Mouse (Mus musculus) hindbrain, embryonic 13.5 days (tissue): ENCODE results near the gene Galt. TPM values are rescaled to one million over a fixed set of nuclear protein-coding genes. Genes with fewer than 3 reads are reported as not detected.

Source experiments
- ATAC-seq: fragments of 200-750 bp; cut with Nextera tagmentation; 2 replicates; pipeline ENCODE4 v1.8.0; 2017; ENCODE audit warnings: moderate TSS enrichment; ENCODE audit not compliant: low FRiP score
- H3K27ac ChIP-seq: fragments of 300-500 bp; sonication (generic); 2 replicates; pipeline ENCODE4 v1.5.1; 2015; ENCODE audit warnings: inconsistent platforms, mild to moderate bottlenecking, moderate library complexity
- H3K27me3 ChIP-seq: fragments of 300-500 bp; sonication (generic); 2 replicates; pipeline ENCODE4 v1.6.1; 2015; ENCODE audit warnings: mild to moderate bottlenecking, inconsistent platforms
- H3K36me3 ChIP-seq: fragments of 300-500 bp; sonication (generic); 2 replicates; pipeline ENCODE4 v1.6.1; 2015; ENCODE audit warnings: mild to moderate bottlenecking, inconsistent platforms
- H3K4me1 ChIP-seq: fragments of 300-500 bp; sonication (generic); replicated peaks from 2 replicates; pipeline ENCODE4 v1.6.1; 2015; ENCODE audit warnings: inconsistent platforms
- H3K4me2 ChIP-seq: fragments of 300-500 bp; sonication (generic); 2 replicates; pipeline ENCODE4 v1.6.1; 2015; ENCODE audit warnings: inconsistent platforms, mild to moderate bottlenecking, moderate library complexity
- H3K4me3 ChIP-seq: fragments of 300-500 bp; sonication (generic); 2 replicates; pipeline ENCODE4 v1.5.1; 2015; ENCODE audit warnings: mild to moderate bottlenecking, inconsistent platforms
- H3K9ac ChIP-seq: fragments of 300-500 bp; sonication (generic); 2 replicates; pipeline ENCODE4 v1.6.1; 2015; ENCODE audit warnings: mild to moderate bottlenecking, inconsistent platforms
- H3K9me3 ChIP-seq: fragments of 300-500 bp; sonication (generic); 2 replicates; pipeline ENCODE4 v1.6.1; 2016; ENCODE audit warnings: inconsistent platforms
- WGBS: fragments of 180-500 bp; shearing (Covaris S2); methylation state at CpG from one replicate; pipeline ENCODE4 v1.1.7; 2015; 5-methylcytosine and 5-hydroxymethylcytosine counted together
- polyA plus RNA-seq: library from polyadenylated mRNA; unstranded; fragments of >200 nt; fragmentation: Nextera tagmentation; extraction: Ambion mirVana; gene quantifications from 2 replicates; pipeline ENCODE4 v1.2.1, GENCODE M21; 2015

The Galt gene
- polyA plus RNA-seq, 1 experiment from 2014 or later, result 36.6 TPM

GRCm38 (mm10) chr4:41745021-41745420 lies 10.0 kb upstream of the Galt start:
- no peak for ATAC-seq
- Histone ChIP-seq H3K4me2 (no peak overlapping the region), H3K36me3 (peaks cover 3% of the 10 kb centered on the region; the same call in 1 of the 2 replicates), H3K4me3 (no peak overlapping the region), H3K27ac (no peak overlapping the region), H3K9ac (no peak overlapping the region), H3K9me3 (peaks cover 12% of the 10 kb centered on the region), H3K4me1 (peaks cover 12% of the 10 kb centered on the region), H3K27me3 (peaks cover 4% of the 10 kb centered on the region; the same call in 1 of the 2 replicates)
- 81% methylated on average over 1 of the region's 1 CpGs for WGBS

DNA sequence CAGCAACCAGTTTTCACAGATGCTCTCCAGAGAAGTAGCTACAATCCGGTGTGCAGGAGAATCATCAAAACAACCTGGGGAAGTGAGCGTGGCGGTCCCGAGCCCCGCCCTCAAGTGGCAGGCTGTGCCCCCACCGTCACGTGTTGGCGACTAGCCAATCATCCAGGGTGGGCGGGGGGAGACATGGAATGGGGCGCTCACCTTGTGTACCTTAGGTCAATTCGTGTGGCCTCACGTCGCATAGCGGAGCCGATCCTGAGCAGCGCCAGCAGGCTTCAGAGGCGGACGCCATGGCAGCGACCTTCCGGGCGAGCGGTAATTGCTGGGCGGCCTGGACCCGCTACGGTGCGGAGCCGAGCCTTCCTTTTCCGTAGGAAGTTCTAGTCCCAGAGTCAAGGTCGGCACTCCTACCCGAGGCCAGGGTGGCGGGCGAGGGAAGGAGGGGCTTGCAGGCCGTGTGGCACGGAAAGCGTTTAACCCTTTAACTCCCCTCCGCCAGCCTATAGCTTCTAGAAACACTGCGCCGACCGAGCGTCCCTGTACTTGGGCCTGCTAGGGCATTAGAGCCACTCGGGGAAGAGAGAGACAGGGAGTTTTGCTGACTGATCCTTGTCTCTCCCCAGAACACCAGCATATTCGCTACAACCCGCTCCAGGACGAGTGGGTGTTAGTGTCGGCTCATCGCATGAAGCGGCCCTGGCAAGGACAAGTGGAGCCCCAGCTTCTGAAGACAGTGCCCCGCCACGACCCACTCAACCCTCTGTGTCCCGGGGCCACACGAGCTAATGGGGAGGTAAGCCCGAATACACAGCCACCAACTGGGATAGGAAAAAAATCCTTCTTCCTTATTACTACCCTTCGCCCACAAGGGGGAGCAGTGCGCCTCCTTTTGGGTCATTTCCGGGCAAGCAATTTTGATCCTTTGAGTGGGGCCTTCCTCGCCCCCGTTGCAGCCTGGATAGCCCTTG lies 594 bp downstream of the Galt start, which contains the start of gene Sigmar1:
Gene Sigmar1, minus strand, starts transcription at position 820 of the 968 bp plus-strand sequence.
- Histone ChIP-seq H3K4me2 (peak within 1 kb of the TSS; percentile 97), H3K9ac (peak within 1 kb of the TSS; percentile 85)
- WGBS, result under 1% methylated on average over 57 of the region's 57 CpGs

DNA sequence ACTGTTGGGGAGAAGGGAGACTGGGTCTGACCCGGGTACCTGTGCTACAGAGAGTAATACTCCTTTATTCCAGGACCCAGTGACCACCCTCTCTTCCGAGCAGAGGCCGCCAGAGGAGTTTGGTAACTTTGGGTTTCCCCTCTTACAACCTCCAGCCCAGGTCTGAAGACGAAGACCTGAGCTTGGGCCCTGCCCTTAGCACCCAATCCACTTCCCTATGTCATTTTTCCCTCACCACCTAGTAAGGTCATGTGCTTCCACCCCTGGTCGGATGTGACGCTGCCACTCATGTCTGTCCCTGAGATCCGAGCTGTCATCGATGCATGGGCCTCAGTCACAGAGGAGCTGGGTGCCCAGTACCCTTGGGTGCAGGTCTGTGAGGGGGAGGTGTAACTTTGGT lies 1.4 kb downstream of the Galt start:
- H3K4me3 ChIP-seq, result peak overlapping the region; percentile 72
- peaks cover 7% of the 10 kb centered on the region for H3K36me3 ChIP-seq
- H3K4me1 ChIP-seq, result peaks cover 32% of the 10 kb centered on the region
- no peaks in the 10 kb centered on the region for H3K9me3 ChIP-seq
- H3K27me3 ChIP-seq, result 0 out of 2 replicates have a peak, but pooled peaks cover 5% of the 10 kb centered on the region
- H3K27ac ChIP-seq, result 0 out of 2 replicates have a peak overlapping the region, but pooled peaks have one; percentile 87
- ATAC-seq, result 0 out of 2 replicates have a peak, but pooled peaks have one; percentile 1
- peak overlapping the region; percentile 97 for H3K4me2 ChIP-seq
- 78% methylated on average over 8 of the region's 8 CpGs for WGBS
- peak overlapping the region; percentile 85 for H3K9ac ChIP-seq

More for the DNA sequence above, 594 bp downstream of the Galt start, which contains the start of gene Sigmar1:
- H3K4me3 ChIP-seq, result peak within 1 kb of the TSS; percentile 72
- H3K36me3 ChIP-seq, result peaks cover 7% of the 10 kb centered on the region
- peak within 1 kb of the TSS; percentile 87 for H3K27ac ChIP-seq
- H3K27me3 ChIP-seq, result 0 out of 2 replicates have a peak, but pooled peaks cover 5% of the 10 kb centered on the region
- H3K4me1 ChIP-seq, result peaks cover 24% of the 10 kb centered on the region
- H3K9me3 ChIP-seq, result no peaks in the 10 kb centered on the region
- peak; percentile 73 for ATAC-seq

DNA sequence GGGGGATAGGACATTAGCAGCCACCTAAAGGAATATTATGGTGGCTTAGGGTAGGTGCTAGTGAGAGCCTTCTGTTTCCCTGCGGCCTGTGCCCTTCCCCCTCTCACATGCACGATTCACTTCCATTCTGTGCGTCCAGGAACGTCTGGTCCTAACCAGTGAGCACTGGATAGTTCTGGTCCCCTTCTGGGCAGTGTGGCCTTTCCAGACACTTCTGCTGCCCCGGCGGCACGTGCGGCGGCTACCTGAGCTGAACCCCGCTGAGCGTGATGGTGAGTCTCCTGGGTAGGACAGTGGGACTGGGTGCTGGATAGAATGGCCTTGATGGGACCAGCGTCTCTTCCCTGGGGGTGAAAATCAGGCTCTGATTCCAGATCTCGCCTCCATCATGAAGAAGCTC lies 2.3 kb downstream of the Galt start:
- H3K36me3 ChIP-seq, result peaks cover 7% of the 10 kb centered on the region
- no peak overlapping the region for H3K9ac ChIP-seq
- no peak overlapping the region for H3K27ac ChIP-seq
- H3K4me2 ChIP-seq, result no peak overlapping the region
- H3K27me3 ChIP-seq, result no peaks in the 10 kb centered on the region
- H3K4me1 ChIP-seq, result peaks cover 41% of the 10 kb centered on the region
- ATAC-seq, result no peak
- WGBS, result 90% methylated on average over 13 of the region's 13 CpGs
- H3K4me3 ChIP-seq, result no peak overlapping the region
- no peaks in the 10 kb centered on the region for H3K9me3 ChIP-seq

- Histone ChIP-seq H3K4me1 (peaks cover 47% of the 10 kb centered on the region), H3K4me2 (no peak overlapping the region), H3K27me3 (no peaks in the 10 kb centered on the region), H3K36me3 (peaks cover 7% of the 10 kb centered on the region), H3K9ac (no peak overlapping the region), H3K9me3 (no peaks in the 10 kb centered on the region), H3K27ac (no peak overlapping the region), H3K4me3 (no peak overlapping the region)
- 88% methylated on average over 11 of the region's 11 CpGs for WGBS
- ATAC-seq, result no peak
Observed at GRCm38 (mm10) chr4:41758021-41758420, 3.0 kb downstream of the Galt start.

DNA sequence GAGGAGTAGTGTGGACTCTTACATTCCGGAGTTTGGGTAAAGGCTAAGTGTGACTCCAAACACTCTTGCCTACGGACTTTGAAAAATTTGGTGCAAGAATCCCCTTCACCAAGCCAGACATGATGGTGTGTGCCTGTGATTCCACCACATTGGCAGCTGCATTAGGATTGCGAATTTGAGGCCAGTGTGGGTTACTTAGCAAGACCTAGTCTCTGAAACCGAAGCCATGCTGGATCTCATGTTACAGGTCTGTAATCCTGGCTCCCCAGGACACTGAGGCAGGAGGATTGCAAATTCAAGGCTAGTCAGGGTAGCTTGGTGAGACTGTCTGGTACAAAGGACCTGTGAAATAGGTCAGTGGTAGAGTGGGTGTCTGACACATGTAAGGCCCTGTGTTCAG lies 3.7 kb downstream of the Galt start:
- peaks cover 7% of the 10 kb centered on the region for H3K36me3 ChIP-seq
- 94% methylated on average over 4 of the region's 4 CpGs for WGBS
- no peak overlapping the region for H3K4me2 ChIP-seq
- ATAC-seq, result no peak
- H3K27ac ChIP-seq, result no peak overlapping the region
- H3K4me3 ChIP-seq, result no peak overlapping the region
- no peaks in the 10 kb centered on the region for H3K9me3 ChIP-seq
- H3K27me3 ChIP-seq, result no peaks in the 10 kb centered on the region
- peaks cover 47% of the 10 kb centered on the region for H3K4me1 ChIP-seq
- peak overlapping the region; percentile 36; the same call in 1 of the 2 replicates for H3K9ac ChIP-seq

DNA sequence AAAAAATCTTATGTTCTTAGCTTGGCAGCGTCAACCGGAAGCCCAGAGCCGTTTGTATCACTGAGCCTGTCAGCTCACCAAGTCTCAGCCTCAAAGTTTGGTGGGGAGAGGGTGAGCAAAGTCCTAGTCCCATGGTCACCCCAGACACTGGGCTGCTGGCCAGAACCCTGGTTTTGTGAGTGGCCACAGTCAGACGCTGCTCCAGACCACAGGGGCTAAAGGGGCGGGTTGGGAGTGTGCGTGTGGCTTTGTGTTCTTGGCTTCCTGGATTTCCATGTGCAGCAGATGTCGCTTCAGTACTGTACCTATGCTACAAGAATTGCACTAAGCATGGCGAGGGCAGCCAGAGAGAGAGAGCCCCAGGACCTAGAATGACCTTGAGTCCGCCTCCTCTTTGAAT lies 4.2 kb downstream of the Galt start:
- 85% methylated on average over 9 of the region's 9 CpGs for WGBS

DNA sequence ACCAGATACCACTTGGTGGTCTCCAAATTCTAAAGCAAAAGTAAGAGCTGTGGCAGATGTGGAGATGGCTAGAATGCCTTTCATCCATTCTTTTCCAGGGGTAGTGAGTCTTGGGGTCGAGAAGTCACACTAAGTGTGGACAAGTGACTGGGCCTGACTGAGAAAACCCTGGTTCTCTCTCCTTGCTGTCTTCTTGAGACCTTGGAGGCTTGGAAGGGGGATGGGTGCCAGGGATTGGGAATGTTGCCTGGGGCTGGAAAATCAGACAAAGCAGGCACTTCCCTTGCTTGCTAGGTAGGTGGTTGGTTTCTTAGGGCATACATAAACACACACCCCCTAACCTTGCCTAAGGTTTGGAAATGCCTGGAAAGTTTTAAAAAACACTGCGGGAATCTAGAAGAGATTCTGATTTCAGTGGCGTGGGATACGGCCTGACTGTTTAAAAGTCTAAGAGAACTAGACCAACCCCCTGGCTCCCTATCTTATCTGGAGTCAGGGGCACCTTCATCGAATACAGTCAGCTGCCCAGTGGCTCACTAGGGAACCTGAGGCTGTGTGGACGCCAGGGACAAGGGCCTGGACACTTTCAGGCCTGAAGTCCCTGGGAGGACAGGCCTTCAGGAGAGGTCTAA lies 4.7 kb downstream of the Galt start:
- peak overlapping the region; percentile 61 for H3K4me2 ChIP-seq
- WGBS, result 43% methylated on average over 6 of the region's 6 CpGs
- no peaks in the 10 kb centered on the region for H3K27me3 ChIP-seq
- no peak for ATAC-seq
- 0 out of 2 replicates have a peak overlapping the region, but pooled peaks have one; percentile 56 for H3K27ac ChIP-seq
- H3K4me3 ChIP-seq, result peak overlapping the region; percentile 40
- H3K9me3 ChIP-seq, result no peaks in the 10 kb centered on the region
- H3K9ac ChIP-seq, result peak overlapping the region; percentile 74
- peaks cover 7% of the 10 kb centered on the region for H3K36me3 ChIP-seq
- H3K4me1 ChIP-seq, result peaks cover 44% of the 10 kb centered on the region

More for the DNA sequence above, 4.2 kb downstream of the Galt start:
- Histone ChIP-seq H3K27ac (no peak overlapping the region), H3K4me2 (no peak overlapping the region), H3K9me3 (no peaks in the 10 kb centered on the region), H3K36me3 (peaks cover 7% of the 10 kb centered on the region), H3K9ac (peak overlapping the region; percentile 36; the same call in 1 of the 2 replicates), H3K4me3 (no peak overlapping the region), H3K27me3 (no peaks in the 10 kb centered on the region), H3K4me1 (peaks cover 47% of the 10 kb centered on the region)
- ATAC-seq, result no peak

GRCm38 (mm10) chr4:41760288-41760721 lies 5.3 kb downstream of the Galt start:
- H3K36me3 ChIP-seq, result peaks cover 7% of the 10 kb centered on the region
- peak overlapping the region; percentile 40 for H3K4me3 ChIP-seq
- peak; percentile 77 for ATAC-seq
- H3K4me1 ChIP-seq, result peaks cover 40% of the 10 kb centered on the region
- no peaks in the 10 kb centered on the region for H3K9me3 ChIP-seq
- under 1% methylated on average over 15 of the region's 15 CpGs for WGBS
- H3K9ac ChIP-seq, result peak overlapping the region; percentile 74
- H3K27me3 ChIP-seq, result no peaks in the 10 kb centered on the region
- H3K4me2 ChIP-seq, result peak overlapping the region; percentile 61
- H3K27ac ChIP-seq, result peak overlapping the region; percentile 56; the same call in 1 of the 2 replicates

DNA sequence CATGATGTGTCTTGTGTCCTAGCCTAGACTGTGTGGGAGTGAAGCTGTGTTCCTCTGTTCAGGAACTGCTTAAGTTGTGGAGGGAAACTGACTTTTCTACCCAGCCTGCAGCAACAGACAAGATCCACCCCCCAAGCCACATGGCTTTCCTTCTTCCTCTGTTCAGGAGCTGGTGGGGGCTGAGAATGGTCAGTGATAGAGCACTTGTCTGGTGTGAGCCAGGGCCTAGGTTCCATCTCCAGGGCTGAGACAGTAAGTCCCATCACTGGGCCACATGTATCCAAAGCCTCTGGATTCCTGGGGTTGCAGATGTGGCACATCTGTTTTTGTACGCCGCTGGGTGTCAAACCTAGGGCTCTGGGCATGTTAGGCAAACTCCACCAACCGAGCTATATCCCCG lies 5.9 kb downstream of the Galt start:
- Histone ChIP-seq H3K4me3 (peak overlapping the region; percentile 40), H3K4me1 (peaks cover 40% of the 10 kb centered on the region), H3K9me3 (no peaks in the 10 kb centered on the region), H3K4me2 (peak overlapping the region; percentile 61), H3K27ac (peak overlapping the region; percentile 56), H3K36me3 (peaks cover 7% of the 10 kb centered on the region), H3K9ac (peak overlapping the region; percentile 74), H3K27me3 (no peaks in the 10 kb centered on the region)
- 90% methylated on average over 4 of the region's 4 CpGs for WGBS
- peak; percentile 40 for ATAC-seq

- Histone ChIP-seq H3K9me3 (no peaks in the 10 kb centered on the region), H3K27me3 (no peaks in the 10 kb centered on the region), H3K27ac (peak overlapping the region; percentile 27; the same call in 1 of the 2 replicates), H3K4me2 (peak overlapping the region; percentile 61; the same call in 1 of the 2 replicates), H3K9ac (no peak overlapping the region; the same call in 1 of the 2 replicates), H3K4me1 (peaks cover 34% of the 10 kb centered on the region), H3K4me3 (no peak overlapping the region), H3K36me3 (peaks cover 7% of the 10 kb centered on the region)
- no peak for ATAC-seq
Observed at GRCm38 (mm10) chr4:41761680-41762079, 6.7 kb downstream of the Galt start.
